ENCODE assay signal across 9 mouse cellular contexts in the genomic region with DNA sequence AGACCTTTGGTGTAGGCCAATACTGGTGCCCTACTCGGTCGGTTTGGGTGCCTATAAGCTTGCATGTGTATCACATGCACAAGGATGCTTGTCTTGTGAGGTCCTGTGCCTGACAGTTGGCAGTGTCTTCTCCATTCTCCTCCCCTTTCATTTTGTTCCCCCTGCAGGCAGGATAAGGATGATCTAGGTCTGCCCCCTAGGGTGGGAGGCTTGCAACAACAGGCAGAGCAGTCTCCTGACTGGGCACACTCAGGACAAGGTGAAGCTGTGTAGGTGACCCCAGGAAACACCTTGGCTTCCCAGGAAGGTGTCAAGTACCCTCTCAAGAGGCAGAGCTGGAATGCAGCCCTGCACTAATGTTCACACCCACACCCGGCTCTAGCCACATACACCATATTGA. TPM values are rescaled to one million over a fixed set of nuclear protein-coding genes. Genes with fewer than 3 reads are reported as not detected.
DNase-seq lines count a peak whose midpoint lies in the region; ATAC-seq and TF ChIP-seq lines count a peak whose summit lies in the region.
"Had no signal": no experiment of that assay in that cellular context is flagged by ENCODE, and none has a peak within 500 bp of the region (broad histone marks: within the 10 kb centered on the region; RNA-seq: fewer than 3 reads in every experiment).

No protein-coding gene starts in this region.

- no peak overlapping the region for H3K27ac ChIP-seq in stomach, embryonic 14.5 days (ENCODE audit: low read length)
- H3K27ac ChIP-seq: embryonic facial prominence, embryonic 12.5 days had no signal

- 59% methylated on average over 3 of the region's 3 CpGs for WGBS in stomach, embryonic 14.5 days

- no peaks in the 10 kb centered on the region for H3K27me3 ChIP-seq in Patski
- no peaks in the 10 kb centered on the region for H3K27me3 ChIP-seq in stomach, embryonic 14.5 days (ENCODE audit: control insufficient read depth, insufficient read depth, low read length)
- H3K27me3 ChIP-seq: embryonic facial prominence, embryonic 12.5 days had no signal

- H3K9me3 ChIP-seq in stomach, embryonic 14.5 days (ENCODE audit: control insufficient read depth, low read depth, low read length): no peaks in the 10 kb centered on the region
- H3K9me3 ChIP-seq: embryonic facial prominence, embryonic 12.5 days had no signal

- in situ Hi-C loops in Patski (cut with MboI; ENCODE audit: low pct_unique_long_range_greater_than_20kb): no loop called here

- no peak overlapping the region for H3K4me3 ChIP-seq in stomach, embryonic 14.5 days (ENCODE audit: low read depth, low read length)
- H3K4me3 ChIP-seq: embryonic facial prominence, embryonic 12.5 days had no signal

- H3K4me1 ChIP-seq in stomach, embryonic 14.5 days (ENCODE audit: control insufficient read depth, insufficient read depth, low read length): no peaks in the 10 kb centered on the region

- peaks cover 4% of the 10 kb centered on the region; the same call in 1 of the 2 replicates for H3K36me3 ChIP-seq in stomach, embryonic 14.5 days (ENCODE audit: control insufficient read depth, insufficient read depth, low read length)

- ATAC-seq in Patski: no peak
- peak; percentile 47; the same call in 1 of the 2 replicates for ATAC-seq in stomach, embryonic 14.5 days (ENCODE audit: insufficient number of reproducible peaks, insufficient read depth, low FRiP score, low read depth)

- H3K9ac ChIP-seq in stomach, embryonic 14.5 days (replicated peaks; ENCODE audit: low read depth, low read length): no peak overlapping the region
- H3K9ac ChIP-seq: embryonic facial prominence, embryonic 12.5 days had no signal

- DNase-seq in 416B (ENCODE audit: low read depth): peak; percentile 72
- no peak for DNase-seq in Patski (ENCODE audit: low read depth, low spot score)
- DNase-seq in cerebellum, postnatal 14 days: peak; percentile 72 to 81
- peak; percentile 32 for DNase-seq in gastrocnemius, postnatal 25 days
- peak; percentile 40 for DNase-seq in kidney, adult 11 months
- peak; percentile 49 for DNase-seq in liver
- peak; percentile 37 to 38 for DNase-seq in natural killer cell, adult 2 months (ENCODE audit: low spot score in 2 of 2)

- POLR2A ChIA-PET in Patski (lab: Charles Lee): no interaction called here

- H3K4me2 ChIP-seq in stomach, embryonic 14.5 days (replicated peaks; ENCODE audit: low read depth, low read length): no peak overlapping the region
- H3K4me2 ChIP-seq: embryonic facial prominence, embryonic 12.5 days had no signal

- TF ChIP-seq CTCF in Patski (IDR thresholded peaks at IDR 0.05): peak; percentile 89

- CTCF ChIA-PET in Patski (lab: Charles Lee): interaction anchor here (0.8 to 2.3 kb wide), 4 partner anchors 9 to 209 kb away, joined by 3 to 5 read pairs (median 3); no protein-coding TSS in a partner anchor

RNA-seq across cellular contexts. Expression of a gene that starts 24.3 kb away (rescaled TPM):
- polyA plus RNA-seq in Patski (2021): 74.5 TPM
- total RNA-seq in gastrocnemius, postnatal 25 days (2021): 10 to 100 TPM; 24.4 to 26.3 TPM
- polyA plus RNA-seq in stomach, embryonic 14.5 days (2014; fragmentation: Nextera tagmentation; extraction: Ambion mirVana): 91.6 and 100 TPM in 2 replicates

RNA-seq across cellular contexts. Expression of a gene that starts 27.7 kb away (rescaled TPM):
- polyA plus RNA-seq in Patski (2021): 86.0 TPM
- total RNA-seq in gastrocnemius, postnatal 25 days (2021): 10 to 100 TPM; 61.0 to 63.9 TPM
- 50.7 and 51.0 TPM in 2 replicates for polyA plus RNA-seq in stomach, embryonic 14.5 days (2014; fragmentation: Nextera tagmentation; extraction: Ambion mirVana)

RNA-seq across cellular contexts. Expression of a gene that starts 41.5 kb away (rescaled TPM):
- polyA plus RNA-seq in Patski (2021): 14.8 TPM
- total RNA-seq in gastrocnemius, postnatal 25 days (2021): 1 to 10 TPM in 1 of 2 experiments, under 1 TPM in 1; 0.90 to 1.5 TPM
- polyA plus RNA-seq in stomach, embryonic 14.5 days (2014; fragmentation: Nextera tagmentation; extraction: Ambion mirVana): 54.1 and 58.0 TPM in 2 replicates
